10 mouse cellular contexts compared by ENCODE assay signal in genomic region chr15:65698596-65698995, GRCm38 (mm10).
"Had no signal": no experiment of that assay in that cellular context is flagged by ENCODE, and none has a peak within 500 bp of the region (broad histone marks: within the 10 kb centered on the region; RNA-seq: fewer than 3 reads in every experiment).

No protein-coding gene starts in this region.

- H3K4me1 ChIP-seq: limb, embryonic 13.5 days; liver, embryonic 15.5 days; midbrain, embryonic 13.5 days; neural tube, embryonic 15.5 days had no signal

- DNase-seq: kidney, postnatal 10 days; kidney, postnatal 4 days; left cerebral cortex, postnatal 4 days; lung, adult 2 months; lung, postnatal 36 days; thymus, postnatal 36 days had no signal

- H3K4me3 ChIP-seq: limb, embryonic 13.5 days; liver, embryonic 15.5 days; midbrain, embryonic 13.5 days; neural tube, embryonic 15.5 days had no signal

- H3K36me3 ChIP-seq: limb, embryonic 13.5 days; liver, embryonic 15.5 days; midbrain, embryonic 13.5 days; neural tube, embryonic 15.5 days had no signal

- H3K4me2 ChIP-seq: limb, embryonic 13.5 days; liver, embryonic 15.5 days; midbrain, embryonic 13.5 days; neural tube, embryonic 15.5 days had no signal

- H3K27ac ChIP-seq: limb, embryonic 13.5 days; liver, embryonic 15.5 days; midbrain, embryonic 13.5 days; neural tube, embryonic 15.5 days had no signal

- H3K27me3 ChIP-seq: limb, embryonic 13.5 days; liver, embryonic 15.5 days; midbrain, embryonic 13.5 days; neural tube, embryonic 15.5 days had no signal

- H3K9me3 ChIP-seq: limb, embryonic 13.5 days; liver, embryonic 15.5 days; midbrain, embryonic 13.5 days; neural tube, embryonic 15.5 days had no signal
